Mouse (Mus musculus): Measurements from ENCODE around the gene Smlr1.

- TF ChIP-seq POLR2A (IDR thresholded peaks at IDR 0.05; ENCODE audit: insufficient read length, low read depth) (no peak), MAX (IDR thresholded peaks at IDR 0.05; ENCODE audit: low read depth) (no peak)
Measured at GRCm38 (mm10) chr10:25538738-25539137, 2.7 kb upstream of the Smlr1 start.
